Mouse (Mus musculus) kidney, adult 11 months (tissue): ENCODE measurements at regions not wholly inside any gene's neighbourhood (a gene's known extent, or its start where the extent isn't known, plus 50 kb on each side); places are given as distances from the start of the nearest gene placed in this dataset.

Source experiments
- DNase-seq: peaks from one replicate; pipeline ENCODE4 v3.0.0; 2022

DNA sequence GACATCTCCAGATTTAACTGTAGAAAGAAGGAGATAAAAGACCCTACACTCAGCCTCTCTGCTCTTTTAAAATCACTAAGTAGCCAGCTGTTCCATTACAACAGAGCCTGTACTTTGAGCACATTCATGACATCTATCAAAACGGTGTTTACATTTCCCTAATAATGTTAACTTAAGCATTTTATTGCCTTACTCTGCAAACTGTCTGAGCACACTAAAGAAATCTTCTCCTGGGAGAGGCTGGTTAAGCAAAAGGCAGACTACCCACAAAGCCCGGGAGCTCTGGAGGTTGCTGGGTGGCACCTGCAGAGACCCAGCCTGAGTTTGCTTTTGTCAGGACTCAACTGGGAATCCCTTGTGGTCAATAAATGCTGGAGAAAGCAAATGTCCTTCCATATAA is 567.5 kb upstream of the Negr1 start:
- no peak for DNase-seq

DNA sequence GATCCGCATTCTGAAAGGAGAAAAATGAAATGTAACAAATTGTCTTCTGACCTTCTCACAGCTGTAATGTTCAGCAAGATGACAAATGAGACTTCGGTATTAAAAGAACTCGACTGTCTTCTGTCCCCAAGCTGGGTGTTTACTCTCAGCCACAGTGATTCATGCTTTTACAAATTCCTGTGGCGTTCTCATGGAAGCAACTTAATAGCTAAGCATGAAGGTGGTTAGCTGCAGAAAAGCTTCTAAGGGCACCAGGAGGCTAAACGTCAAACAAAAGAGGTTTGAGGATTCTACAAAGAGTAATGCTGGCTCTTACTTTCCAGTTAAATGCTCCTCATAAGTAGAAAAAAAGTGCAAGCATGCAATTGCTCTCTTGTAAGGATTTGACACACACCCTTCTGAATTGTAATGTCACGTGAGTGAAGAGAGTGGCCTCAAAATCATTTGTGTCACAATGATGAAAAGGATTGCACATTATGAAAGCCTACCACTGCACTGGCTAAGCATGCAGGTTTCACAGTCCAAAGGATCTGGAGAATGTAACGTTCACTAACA is 543.8 kb upstream of the Negr1 start:
- no peak for DNase-seq

DNA sequence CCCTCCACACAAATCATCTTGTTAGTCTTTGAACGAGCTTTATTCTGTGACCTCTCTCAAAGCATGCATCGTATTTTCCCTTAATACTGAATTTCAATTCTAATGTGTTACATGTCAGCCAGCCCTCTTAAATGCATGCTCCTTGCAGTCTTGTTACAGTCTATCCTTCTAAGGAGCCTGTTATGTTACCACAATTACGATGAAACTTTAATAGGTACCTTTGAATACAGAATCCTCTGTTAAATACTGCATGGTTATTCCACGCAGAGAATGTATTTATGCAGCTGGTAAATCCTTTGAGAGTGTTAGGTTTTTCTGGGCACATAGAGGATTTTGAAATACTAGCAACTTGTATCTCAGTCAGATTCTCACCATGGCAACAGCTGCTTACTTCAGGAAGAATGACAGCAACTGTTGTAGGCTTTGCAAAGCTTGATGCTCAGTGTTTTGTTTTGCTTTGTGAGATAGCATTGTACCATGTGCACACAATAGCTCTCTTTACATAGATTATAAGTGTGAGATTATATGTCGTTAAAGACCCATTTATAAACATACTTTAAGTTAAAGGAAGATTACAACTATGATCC is 532.9 kb upstream of the Negr1 start:
- no peak for DNase-seq

DNA sequence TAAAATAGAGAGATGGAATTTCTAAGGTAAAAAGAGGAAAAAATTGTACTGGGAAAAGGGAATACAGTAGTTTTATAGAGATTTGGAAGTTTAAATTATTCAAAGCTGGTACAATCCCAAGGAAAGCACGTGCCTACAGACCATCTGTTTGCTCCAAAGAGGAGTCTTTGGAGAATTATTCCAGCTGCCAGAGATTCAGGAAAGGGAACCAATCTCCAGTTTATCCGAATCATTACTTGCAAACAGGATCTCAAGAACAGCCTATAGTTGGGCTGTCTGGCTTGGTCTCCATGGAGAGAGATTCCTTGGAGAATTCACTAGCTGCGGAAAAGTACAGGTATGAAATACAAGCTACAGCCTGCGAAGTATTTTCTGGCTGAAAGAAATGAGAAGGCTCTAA is 491.3 kb upstream of the Negr1 start:
- DNase-seq, result no peak

DNA sequence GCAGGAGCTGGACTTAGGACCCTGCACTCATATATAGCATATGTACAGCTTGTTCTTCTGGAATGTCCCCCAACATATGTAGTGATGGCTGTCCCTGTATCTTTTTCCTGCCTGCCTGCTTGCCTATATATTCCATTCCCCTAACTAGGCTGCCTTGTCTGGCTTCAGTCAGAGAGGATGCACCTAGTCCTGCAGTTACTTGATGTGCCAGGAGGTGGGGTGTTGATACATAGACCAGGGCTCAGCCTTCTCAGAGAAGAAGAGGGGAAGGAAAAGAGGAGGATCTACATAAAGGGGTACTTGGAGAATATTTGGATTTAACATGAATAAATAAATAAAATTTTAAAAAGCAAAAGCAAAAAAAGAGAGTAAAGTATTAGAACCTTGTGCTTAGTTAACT is 479.3 kb upstream of the Negr1 start:
- no peak for DNase-seq

DNA sequence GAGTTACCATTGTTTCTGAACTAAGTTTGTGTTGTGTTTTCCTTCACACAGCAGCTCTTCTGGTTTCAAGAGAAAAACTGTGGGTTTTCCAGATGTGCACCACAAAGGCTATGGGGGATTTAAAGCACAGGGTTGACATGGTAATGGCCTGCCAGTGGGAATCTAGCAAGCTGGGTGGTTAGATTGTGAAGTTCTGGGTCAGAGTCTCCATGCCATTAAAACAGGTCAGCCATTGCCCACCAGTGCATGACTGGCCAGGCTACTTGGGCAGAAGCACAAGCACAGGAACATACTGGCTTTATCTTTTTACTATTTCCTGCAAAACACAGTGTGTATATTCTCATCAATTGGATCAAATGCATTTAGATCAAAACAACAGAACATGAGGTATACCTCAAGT is 467.9 kb upstream of the Negr1 start:
- no peak for DNase-seq

DNA sequence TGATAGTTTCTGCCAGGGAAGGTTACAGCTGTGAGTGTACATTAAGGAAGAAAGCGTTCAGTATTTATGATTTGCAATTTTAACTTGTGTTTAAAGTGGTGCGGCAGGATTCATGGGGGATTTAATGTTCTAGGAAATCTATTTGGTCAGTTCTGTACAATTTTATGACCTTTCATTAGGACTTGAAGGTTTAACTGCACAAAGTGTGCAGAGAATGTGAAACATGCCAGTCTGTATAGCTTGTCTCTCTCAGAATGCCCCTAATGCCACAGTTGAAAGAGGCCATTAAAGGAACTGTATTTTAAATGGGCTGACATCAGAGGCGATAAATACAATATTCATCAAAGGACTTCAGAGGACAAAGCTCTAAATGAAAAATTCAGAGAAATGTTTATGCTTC is 466.6 kb upstream of the Negr1 start:
- DNase-seq, result no peak

DNA sequence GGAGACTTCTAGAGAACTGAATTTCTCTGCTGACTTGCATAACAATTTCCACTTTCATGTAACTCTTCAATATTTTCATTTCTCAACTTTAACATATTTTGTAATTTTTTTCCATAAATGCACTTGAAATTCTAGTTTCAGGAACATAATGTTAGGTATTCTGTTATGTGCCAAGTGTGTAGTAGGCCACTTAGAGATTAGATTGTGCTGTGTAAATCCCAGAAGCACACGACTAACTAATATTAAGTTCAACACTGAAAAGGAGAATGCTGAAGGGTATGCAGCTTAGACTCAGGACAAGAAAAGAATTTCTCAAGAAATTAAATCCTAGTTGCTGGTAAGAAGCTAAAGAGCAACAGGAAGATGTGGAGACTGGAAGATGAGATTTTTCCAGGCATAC is 455.8 kb upstream of the Negr1 start:
- DNase-seq, result no peak

DNA sequence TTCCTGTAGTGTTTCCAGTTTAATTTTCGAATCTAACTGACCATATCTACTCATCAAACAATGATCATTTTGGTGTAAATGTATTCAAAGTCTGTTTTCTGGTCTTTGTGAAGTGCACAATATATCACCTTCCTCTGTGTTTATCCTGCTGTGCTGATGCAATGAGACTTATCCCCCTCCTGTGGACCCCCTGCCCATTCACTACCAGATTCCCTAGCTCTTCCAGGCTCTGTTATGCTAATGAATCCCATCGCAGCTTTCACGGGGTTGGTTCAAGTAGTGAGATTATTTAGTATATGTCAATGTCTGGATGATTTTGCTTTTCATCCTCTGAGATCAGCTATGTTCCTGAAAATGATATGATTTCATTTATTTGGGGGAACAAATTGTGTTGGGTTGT is 441.3 kb upstream of the Negr1 start:
- no peak for DNase-seq

DNA sequence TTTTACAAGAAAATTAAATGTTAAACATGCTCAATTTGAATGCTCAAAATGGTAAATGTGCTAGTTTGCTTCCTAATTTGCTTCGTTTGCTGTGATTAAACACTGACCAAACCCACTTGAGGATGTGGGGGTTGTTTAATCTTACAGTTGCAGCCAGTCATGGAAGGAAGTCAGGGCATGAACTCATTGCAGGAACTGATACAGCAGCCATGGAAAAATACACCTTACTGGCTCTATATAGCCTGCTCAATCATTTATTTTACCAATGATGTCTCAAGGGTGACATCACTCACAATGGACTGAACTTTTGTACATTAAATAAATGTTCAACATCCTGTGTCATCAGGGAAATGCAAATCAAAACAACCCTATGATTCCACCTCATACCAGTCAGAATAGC is 430.0 kb upstream of the Negr1 start:
- DNase-seq, result no peak

DNA sequence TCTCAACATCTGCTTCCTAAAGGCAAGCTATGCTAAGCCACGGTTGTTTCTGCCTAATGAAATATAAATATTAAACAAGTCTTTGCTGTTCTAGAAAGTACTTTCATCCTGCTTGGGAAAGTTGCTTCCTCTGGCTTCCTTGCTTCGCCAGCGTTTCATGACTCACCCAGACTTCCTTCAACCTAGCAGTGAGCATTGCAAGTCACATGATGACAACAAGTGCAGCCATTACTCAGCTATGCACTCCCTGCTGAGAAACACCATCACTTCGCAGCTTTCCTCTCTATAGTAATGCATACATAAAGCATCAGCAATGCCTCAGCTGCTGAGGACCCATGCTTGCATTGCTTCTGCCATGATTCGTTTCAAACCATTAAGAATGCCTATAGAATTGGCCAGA is 420.2 kb upstream of the Negr1 start:
- DNase-seq, result no peak

DNA sequence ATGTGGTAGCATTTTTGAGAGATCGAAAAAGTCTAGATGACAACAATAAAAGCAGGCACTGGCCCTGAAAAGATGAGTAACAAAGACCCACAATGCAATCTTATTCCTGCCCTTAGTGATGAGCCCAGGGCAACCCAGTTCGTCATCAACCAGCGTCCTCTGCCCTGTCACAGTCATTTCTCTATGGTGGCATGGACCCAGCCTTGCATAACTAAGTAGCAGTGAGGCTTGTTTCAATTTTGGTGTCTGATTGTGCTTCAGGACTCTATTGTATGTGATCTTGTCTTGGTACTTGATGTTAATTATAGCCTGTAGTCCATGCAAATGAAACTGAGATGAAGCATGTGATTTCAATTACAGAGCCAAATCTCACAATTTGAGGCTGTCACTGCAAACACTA is 412.3 kb upstream of the Negr1 start:
- DNase-seq, result no peak

DNA sequence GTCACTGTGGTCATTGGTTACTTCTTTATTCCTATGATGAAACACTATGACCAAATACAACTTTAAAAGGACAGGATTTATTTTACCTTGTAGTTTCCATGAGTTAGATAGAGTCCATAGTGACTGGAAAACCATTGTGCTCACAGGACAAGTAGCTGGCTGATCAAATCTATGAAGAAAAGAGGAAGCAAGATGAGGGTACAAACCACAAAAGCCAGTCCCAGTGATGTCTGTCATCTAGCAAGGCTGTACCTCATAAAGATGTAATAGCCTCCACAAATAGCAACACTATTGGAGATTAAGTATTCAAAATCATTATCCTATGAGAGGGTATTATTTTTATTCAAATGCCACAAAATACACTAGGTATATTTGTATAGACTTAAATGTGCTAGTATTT is 391.5 kb upstream of the Negr1 start:
- no peak for DNase-seq

DNA sequence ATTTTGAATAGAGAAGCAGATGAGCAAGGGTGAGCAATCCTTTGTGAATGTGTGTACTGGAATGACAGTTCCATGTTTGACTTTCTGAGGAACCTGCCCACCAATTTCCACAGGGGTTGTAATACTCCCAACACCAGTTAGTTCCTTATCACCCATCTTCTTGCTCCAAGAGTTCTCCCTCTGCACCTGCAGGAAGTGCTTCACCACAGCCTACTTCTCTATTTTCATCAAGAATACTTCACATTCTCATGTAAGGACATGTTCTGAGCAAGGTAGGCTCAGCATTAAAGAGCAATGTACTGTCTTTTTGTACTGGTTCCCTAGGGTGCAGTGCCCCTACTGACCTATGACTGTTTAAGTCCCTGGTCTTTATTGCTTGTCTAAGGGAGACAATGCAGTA is 362.9 kb upstream of the Negr1 start:
- DNase-seq, result no peak

DNA sequence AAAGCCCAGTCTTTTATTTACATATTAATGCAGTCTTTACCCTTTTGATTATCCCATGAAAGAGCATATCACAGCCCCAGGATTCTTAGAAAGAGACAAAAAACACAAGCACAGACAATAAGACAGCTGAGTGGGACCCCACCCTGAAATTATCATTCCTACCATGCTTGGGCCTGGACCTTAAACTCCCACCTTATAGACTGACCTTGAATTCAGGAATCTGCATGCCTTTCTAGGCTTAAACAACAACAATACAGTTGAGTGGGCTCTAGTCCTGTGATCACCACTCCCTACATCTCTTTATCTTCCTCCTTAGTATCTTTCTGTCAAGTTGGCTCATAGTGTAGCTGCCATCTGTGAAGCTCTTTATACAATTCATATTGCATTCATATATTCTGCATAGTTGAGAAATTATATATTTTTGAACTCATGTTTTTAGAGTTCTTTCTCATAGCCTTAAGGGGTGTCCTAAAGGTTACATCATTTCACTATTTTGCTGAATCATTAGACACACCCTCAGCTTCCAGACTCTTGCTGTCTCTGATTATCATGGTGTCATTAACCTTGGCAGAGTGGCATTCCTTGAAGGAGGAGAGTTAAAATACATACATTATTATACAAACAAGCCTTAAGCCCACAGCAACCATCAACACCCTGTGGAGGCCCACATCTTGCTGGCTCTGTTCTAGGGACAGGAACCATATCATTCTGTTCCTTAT is 361.7 kb upstream of the Negr1 start:
- DNase-seq, result no peak

DNA sequence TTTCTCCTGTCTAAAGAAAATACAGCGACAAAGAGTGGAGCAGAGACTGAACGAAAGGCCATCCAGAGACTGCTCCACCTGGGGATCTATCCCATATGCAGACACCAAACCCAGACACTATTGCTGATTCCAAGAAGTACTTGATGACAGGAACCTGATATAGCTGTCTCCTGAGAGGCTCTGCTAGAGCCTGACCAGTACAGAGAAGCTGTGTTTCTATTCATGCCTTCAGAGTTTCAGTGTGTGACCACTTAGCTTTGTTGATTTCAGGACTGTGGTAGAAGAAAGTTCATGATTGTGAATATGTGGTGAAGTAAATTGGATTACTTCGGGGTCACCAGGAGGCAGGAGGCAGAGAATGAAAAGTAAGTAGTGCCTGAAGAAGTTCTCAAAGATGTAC is 356.3 kb upstream of the Negr1 start:
- DNase-seq, result no peak

DNA sequence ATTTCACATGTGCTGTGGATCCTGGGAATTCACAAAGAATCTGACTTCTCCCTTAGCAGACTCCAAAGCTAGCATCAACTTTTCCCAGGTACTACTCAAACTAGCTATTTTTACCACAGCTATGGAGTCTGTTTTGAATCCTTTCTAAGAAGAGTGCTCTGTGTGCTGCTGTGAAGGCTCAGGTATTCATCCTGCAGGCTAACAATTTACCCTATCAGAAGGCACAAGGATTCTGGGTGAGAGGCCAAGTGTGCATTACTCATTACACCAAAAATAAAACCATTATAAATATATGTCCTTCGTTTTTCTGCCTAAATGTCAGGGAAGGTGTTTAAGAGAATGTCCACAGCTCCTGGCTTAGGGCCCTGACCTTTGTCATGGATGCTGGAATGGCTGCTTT is 353.2 kb upstream of the Negr1 start:
- DNase-seq, result no peak

DNA sequence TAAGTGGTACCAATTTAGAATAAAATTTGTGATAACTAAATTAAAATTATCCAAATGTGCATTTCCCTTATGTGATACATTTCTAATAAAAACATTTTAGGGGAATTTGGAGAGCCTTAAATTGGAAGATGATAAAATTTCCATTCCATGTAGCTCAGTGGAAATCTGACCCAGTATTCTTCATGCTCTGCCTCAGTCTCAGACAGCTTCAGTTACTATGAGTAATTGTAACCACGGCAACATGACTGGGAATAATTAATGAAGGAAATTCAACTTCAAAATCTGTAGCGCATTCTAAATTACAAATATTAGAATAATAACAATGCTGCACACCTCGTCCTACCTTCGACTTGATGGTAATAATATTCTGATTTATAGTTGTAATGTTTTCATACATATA is 350.8 kb upstream of the Negr1 start:
- DNase-seq, result no peak

DNA sequence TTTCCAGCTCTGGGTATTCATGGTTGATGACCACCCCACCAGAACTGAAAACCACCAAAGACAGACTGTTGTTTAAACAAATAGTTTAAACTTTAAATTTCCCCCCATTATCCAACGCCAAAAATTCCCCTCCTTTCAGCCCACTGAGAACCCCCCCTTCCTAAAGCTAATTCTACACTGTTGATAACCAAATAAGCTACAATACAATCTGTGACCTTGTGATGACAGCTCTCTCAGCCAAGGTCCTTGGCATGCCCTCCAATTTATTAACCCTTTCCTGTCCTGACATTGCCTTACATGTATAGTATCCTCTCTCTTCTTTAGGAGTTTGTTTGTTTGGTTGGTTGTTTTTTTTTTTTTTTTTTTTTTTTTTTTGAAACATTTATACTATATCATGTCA is 346.8 kb upstream of the Negr1 start:
- DNase-seq, result no peak

DNA sequence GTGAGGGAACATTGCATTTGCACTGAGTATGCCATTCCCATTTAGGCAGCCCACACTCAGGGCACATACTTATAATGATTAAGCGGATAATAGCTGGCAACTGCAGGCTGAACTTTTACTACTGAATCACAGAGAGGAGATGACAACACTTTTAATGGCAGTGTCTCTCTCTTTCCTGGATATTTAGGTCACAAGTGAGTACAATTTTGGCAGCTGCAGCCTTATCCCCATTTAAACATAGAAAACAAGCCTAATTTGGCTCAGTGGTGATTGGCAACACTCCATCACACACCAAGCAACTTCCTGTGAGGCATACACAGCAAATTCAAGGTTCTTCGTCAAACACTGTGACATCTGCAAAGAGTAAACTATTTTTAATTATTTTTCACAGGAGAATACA is 329.5 kb upstream of the Negr1 start:
- DNase-seq, result no peak

DNA sequence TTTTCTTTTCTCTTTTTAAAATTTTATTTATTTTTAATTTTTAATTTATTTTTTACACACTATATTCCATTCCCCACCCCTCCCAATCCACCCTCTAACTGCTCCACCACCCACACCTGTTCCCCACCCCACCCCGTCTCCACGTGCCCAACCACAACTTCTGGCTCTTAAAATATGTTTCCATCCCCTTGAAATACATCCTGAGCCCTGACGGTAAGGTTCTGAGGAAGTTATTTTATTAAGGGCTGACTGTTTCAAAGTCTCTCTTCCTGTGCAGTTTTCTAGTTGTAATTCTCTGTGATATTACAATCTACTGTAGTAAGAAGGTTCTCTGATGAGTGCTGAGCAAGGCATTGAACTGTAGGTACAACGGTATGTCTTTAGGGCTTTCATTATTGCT is 325.6 kb upstream of the Negr1 start:
- DNase-seq, result no peak

DNA sequence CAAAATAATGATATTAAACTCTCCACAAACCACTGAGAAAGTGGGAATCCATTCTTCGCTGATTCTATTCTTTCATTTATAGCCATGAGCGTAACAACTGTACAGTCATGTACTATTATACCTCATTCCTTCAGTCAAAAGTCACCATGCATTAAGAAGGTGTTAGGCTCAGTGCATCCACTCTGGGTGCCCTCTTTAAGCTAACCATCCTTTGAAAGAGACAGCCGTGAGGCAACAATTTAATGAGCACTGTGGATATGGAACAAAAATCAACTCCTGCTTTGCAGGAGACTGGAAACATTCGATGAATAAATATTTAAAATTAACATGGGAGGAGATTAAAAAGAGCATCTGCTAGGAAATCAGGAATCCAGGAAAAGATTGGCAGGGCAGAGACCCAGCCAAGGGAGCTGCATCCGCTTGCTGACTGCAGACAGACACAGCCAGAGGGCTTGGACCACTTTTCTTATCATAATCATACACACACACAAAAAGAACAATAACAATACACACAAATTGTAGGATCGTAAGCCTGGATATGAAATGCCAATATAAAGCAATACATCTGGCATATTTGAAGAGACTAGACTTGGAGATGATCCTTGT is 309.2 kb upstream of the Negr1 start:
- no peak for DNase-seq

DNA sequence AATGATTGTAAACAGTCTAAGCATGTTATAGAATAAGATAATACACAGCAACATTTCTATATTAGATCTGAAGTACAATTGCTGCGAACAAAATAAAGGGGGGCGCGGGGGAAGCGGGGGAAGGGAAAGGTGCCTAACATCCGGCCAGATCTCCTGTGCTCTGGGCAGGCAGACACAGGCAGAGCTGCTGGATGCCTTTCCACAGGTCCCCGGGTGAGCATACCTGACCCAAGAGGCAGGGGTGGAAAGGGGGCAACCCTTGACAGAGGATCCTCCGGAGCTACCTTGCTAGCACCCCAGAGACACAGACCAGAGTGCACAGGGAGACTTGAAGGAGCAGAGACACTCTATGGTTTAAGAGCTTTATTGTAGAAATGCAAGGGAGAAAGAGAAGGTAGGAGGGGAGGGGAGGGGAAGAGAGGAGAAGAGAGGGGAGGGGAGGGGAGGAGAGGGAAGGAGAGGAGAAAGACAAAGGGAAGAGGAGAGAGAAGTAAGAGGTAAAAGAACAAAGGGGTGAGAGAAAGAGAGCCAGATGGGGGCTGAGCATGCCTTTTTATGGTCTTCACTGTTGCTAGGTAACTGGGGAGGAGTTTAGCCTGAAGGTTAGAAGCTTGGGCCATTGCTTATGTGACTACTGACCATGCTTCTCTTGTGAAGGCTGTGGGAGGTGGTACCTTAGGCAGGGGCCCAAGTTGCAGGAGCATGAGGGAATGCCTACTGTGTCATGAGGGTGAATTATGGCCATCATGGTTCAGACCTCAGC is 308.2 kb upstream of the Negr1 start:
- no peak for DNase-seq

DNA sequence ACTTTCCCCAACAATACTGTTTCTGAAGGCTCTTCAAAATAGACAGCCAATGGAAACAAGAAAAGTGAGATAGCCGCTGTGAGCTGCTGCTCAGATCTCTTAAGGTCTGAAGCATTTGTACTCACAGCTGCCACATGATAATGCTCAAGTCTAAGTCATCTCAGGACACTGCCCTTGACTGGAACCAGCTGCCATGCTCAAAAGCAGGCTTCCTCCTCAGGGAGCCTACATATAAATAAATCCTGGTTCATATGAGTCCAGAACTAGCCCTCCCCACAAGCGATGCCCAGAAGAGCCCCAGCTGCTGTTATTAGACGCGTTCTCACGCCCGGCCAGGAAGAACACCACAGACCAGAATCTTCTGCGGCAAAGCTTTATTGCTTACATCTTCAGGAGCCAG is 304.9 kb upstream of the Negr1 start:
- DNase-seq, result peak; percentile 12
